Mouse (Mus musculus): ENCODE measurements around the gene Wdr62. TPM values are rescaled to one million over a fixed set of nuclear protein-coding genes. Genes with fewer than 3 reads are reported as not detected.
A peak's percentile ranks its signal among the peaks of the same experiment; 100 is the strongest.
"Not testable (repeated sequence)": the region's sequence is repeated elsewhere in the genome, so short reads cannot be mapped to it uniquely, and the experiment has no call there.

The Wdr62 gene
- polyA plus RNA-seq, 1 experiment from 2014 or later = 10.5 TPM

GRCm38 (mm10) chr7:30251956-30252954, 28.0 kb downstream of the Wdr62 start:
- H3K9me3 ChIP-seq (ENCODE audit: control insufficient read depth, low read length) = no peaks in the 10 kb centered on the region
- no peak overlapping the region for H3K27ac ChIP-seq (ENCODE audit: low read depth)
- ATAC-seq (replicated peaks; ENCODE audit: low FRiP score, low TSS enrichment, low read depth) (no peak; the same call in 1 of the 2 replicates), DNase-seq (ENCODE audit: low spot score) (no peak)
- H3K36me3 ChIP-seq (ENCODE audit: control insufficient read depth, insufficient read depth, low read length) = peaks cover 4% of the 10 kb centered on the region; the same call in 1 of the 2 replicates
- H3K9ac ChIP-seq (ENCODE audit: low read length) = no peak overlapping the region
- no peak overlapping the region for H3K4me3 ChIP-seq (ENCODE audit: low read depth, low read length)
- 75% methylated on average over 12 of the region's 12 CpGs for WGBS
- H3K4me1 ChIP-seq (replicated peaks; ENCODE audit: control insufficient read depth, insufficient read depth, low read length) = no peaks in the 10 kb centered on the region
- no peaks in the 10 kb centered on the region for H3K27me3 ChIP-seq (replicated peaks; ENCODE audit: control insufficient read depth, insufficient read depth, low read length)
- H3K4me2 ChIP-seq (ENCODE audit: low read length) = no peak overlapping the region

GRCm38 (mm10) chr7:30237374-30237773, 42.8 kb downstream of the Wdr62 start:
- H3K4me3 ChIP-seq (ENCODE audit: low read depth, low read length); ATAC-seq (replicated peaks; ENCODE audit: low FRiP score, low TSS enrichment, low read depth): not testable (repeated sequence)

GRCm38 (mm10) chr7:30235625-30236024, 44.6 kb downstream of the Wdr62 start, which contains the start of gene Ovol3:
TSS of gene Ovol3 (minus strand) at chr7:30235725.
- Histone ChIP-seq H3K27ac (ENCODE audit: low read depth) (no peak within 1 kb of the TSS), H3K4me1 (replicated peaks; ENCODE audit: control insufficient read depth, insufficient read depth, low read length) (peaks cover 5% of the 10 kb centered on the region), H3K9me3 (ENCODE audit: control insufficient read depth, low read length) (no peaks in the 10 kb centered on the region), H3K27me3 (replicated peaks; ENCODE audit: control insufficient read depth, insufficient read depth, low read length) (no peaks in the 10 kb centered on the region), H3K4me2 (ENCODE audit: low read length) (no peak within 1 kb of the TSS), H3K9ac (ENCODE audit: low read length) (no peak within 1 kb of the TSS), H3K36me3 (ENCODE audit: control insufficient read depth, insufficient read depth, low read length) (peaks cover 18% of the 10 kb centered on the region; the same call in 1 of the 2 replicates), H3K4me3 (ENCODE audit: low read depth, low read length) (no peak within 1 kb of the TSS)
- ATAC-seq (replicated peaks; ENCODE audit: low FRiP score, low TSS enrichment, low read depth) (no peak), DNase-seq (ENCODE audit: low spot score) (no peak)
- 86% methylated on average over 4 of the region's 4 CpGs for WGBS

More at GRCm38 (mm10) chr7:30237374-30237773, 42.8 kb downstream of the Wdr62 start:
- not testable (repeated sequence) for H3K4me1 ChIP-seq (replicated peaks; ENCODE audit: control insufficient read depth, insufficient read depth, low read length); H3K4me2 ChIP-seq (ENCODE audit: low read length); DNase-seq (ENCODE audit: low spot score); H3K27me3 ChIP-seq (replicated peaks; ENCODE audit: control insufficient read depth, insufficient read depth, low read length); H3K27ac ChIP-seq (ENCODE audit: low read depth); H3K9ac ChIP-seq (ENCODE audit: low read length); H3K9me3 ChIP-seq (ENCODE audit: control insufficient read depth, low read length)
- peaks cover 28% of the 10 kb centered on the region for H3K36me3 ChIP-seq (ENCODE audit: control insufficient read depth, insufficient read depth, low read length)
- 80% methylated on average over 3 of the region's 3 CpGs for WGBS

GRCm38 (mm10) chr7:30235091-30235490, 45.1 kb downstream of the Wdr62 start:
- H3K9ac ChIP-seq (ENCODE audit: low read length) = no peak overlapping the region
- ATAC-seq (replicated peaks; ENCODE audit: low FRiP score, low TSS enrichment, low read depth) = no peak
- no peak overlapping the region for H3K4me3 ChIP-seq (ENCODE audit: low read depth, low read length)
- H3K36me3 ChIP-seq (ENCODE audit: control insufficient read depth, insufficient read depth, low read length) = peaks cover 16% of the 10 kb centered on the region; the same call in 1 of the 2 replicates
- 91% methylated on average over 8 of the region's 8 CpGs for WGBS
- no peak overlapping the region for H3K4me2 ChIP-seq (ENCODE audit: low read length)
- no peaks in the 10 kb centered on the region for H3K9me3 ChIP-seq (ENCODE audit: control insufficient read depth, low read length)
- no peaks in the 10 kb centered on the region for H3K27me3 ChIP-seq (replicated peaks; ENCODE audit: control insufficient read depth, insufficient read depth, low read length)
- peaks cover 6% of the 10 kb centered on the region for H3K4me1 ChIP-seq (replicated peaks; ENCODE audit: control insufficient read depth, insufficient read depth, low read length)
- H3K27ac ChIP-seq (ENCODE audit: low read depth) = no peak overlapping the region
- DNase-seq (ENCODE audit: low spot score) = no peak

- ATAC-seq (replicated peaks; ENCODE audit: low FRiP score, low TSS enrichment, low read depth) = no peak
- no peaks in the 10 kb centered on the region for H3K9me3 ChIP-seq (ENCODE audit: control insufficient read depth, low read length)
- H3K36me3 ChIP-seq (ENCODE audit: control insufficient read depth, insufficient read depth, low read length) = peaks cover 15% of the 10 kb centered on the region; the same call in 1 of the 2 replicates
- no peak overlapping the region for H3K9ac ChIP-seq (ENCODE audit: low read length)
- 95% methylated on average over 15 of the region's 15 CpGs for WGBS
- no peak overlapping the region for H3K27ac ChIP-seq (ENCODE audit: low read depth)
- DNase-seq (ENCODE audit: low spot score) = no peak
- peaks cover 6% of the 10 kb centered on the region for H3K4me1 ChIP-seq (replicated peaks; ENCODE audit: control insufficient read depth, insufficient read depth, low read length)
- no peaks in the 10 kb centered on the region for H3K27me3 ChIP-seq (replicated peaks; ENCODE audit: control insufficient read depth, insufficient read depth, low read length)
- no peak overlapping the region for H3K4me2 ChIP-seq (ENCODE audit: low read length)
- H3K4me3 ChIP-seq (ENCODE audit: low read depth, low read length) = no peak overlapping the region
These were observed 45.9 kb downstream of the Wdr62 start for GRCm38 (mm10) chr7:30234276-30234858.

GRCm38 (mm10) chr7:30233387-30233786, 46.8 kb downstream of the Wdr62 start:
- Histone ChIP-seq H3K4me1 (replicated peaks; ENCODE audit: control insufficient read depth, insufficient read depth, low read length) (peaks cover 6% of the 10 kb centered on the region), H3K27me3 (replicated peaks; ENCODE audit: control insufficient read depth, insufficient read depth, low read length) (no peaks in the 10 kb centered on the region), H3K4me2 (ENCODE audit: low read length) (peak overlapping the region; percentile 82; the same call in 1 of the 2 replicates), H3K27ac (ENCODE audit: low read depth) (no peak overlapping the region), H3K36me3 (ENCODE audit: control insufficient read depth, insufficient read depth, low read length) (peaks cover 21% of the 10 kb centered on the region; the same call in 1 of the 2 replicates), H3K4me3 (ENCODE audit: low read depth, low read length) (no peak overlapping the region), H3K9me3 (ENCODE audit: control insufficient read depth, low read length) (no peaks in the 10 kb centered on the region), H3K9ac (ENCODE audit: low read length) (no peak overlapping the region)
- ATAC-seq (replicated peaks; ENCODE audit: low FRiP score, low TSS enrichment, low read depth) (no peak), DNase-seq (ENCODE audit: low spot score) (no peak)
- 86% methylated on average over 20 of the region's 20 CpGs for WGBS

GRCm38 (mm10) chr7:30232631-30233148, 47.5 kb downstream of the Wdr62 start:
- no peaks in the 10 kb centered on the region for H3K9me3 ChIP-seq (ENCODE audit: control insufficient read depth, low read length)
- peak; percentile 81 for DNase-seq (ENCODE audit: low spot score)
- H3K27me3 ChIP-seq (replicated peaks; ENCODE audit: control insufficient read depth, insufficient read depth, low read length) = no peaks in the 10 kb centered on the region
- H3K27ac ChIP-seq (ENCODE audit: low read depth) = peak overlapping the region; percentile 96
- H3K36me3 ChIP-seq (ENCODE audit: control insufficient read depth, insufficient read depth, low read length) = peaks cover 24% of the 10 kb centered on the region; the same call in 1 of the 2 replicates
- peak overlapping the region; percentile 82 for H3K4me2 ChIP-seq (ENCODE audit: low read length)
- peak overlapping the region; percentile 74 for H3K9ac ChIP-seq (ENCODE audit: low read length)
- peak; percentile 14 for ATAC-seq (replicated peaks; ENCODE audit: low FRiP score, low TSS enrichment, low read depth)
- peak overlapping the region; percentile 77 for H3K4me3 ChIP-seq (ENCODE audit: low read depth, low read length)
- 3% methylated on average over 24 of the region's 24 CpGs for WGBS
- H3K4me1 ChIP-seq (replicated peaks; ENCODE audit: control insufficient read depth, insufficient read depth, low read length) = peaks cover 6% of the 10 kb centered on the region

GRCm38 (mm10) chr7:30231669-30232454, 48.4 kb downstream of the Wdr62 start, which contains the start of the genes Polr2i and Tbcb:
TSS of gene Polr2i (plus strand) at chr7:30231948.
TSS of gene Tbcb (minus strand) at chr7:30232272.
- peak within 1 kb of the TSS; percentile 77 for H3K4me3 ChIP-seq (ENCODE audit: low read depth, low read length)
- peaks cover 32% of the 10 kb centered on the region for H3K36me3 ChIP-seq (ENCODE audit: control insufficient read depth, insufficient read depth, low read length)
- DNase-seq (ENCODE audit: low spot score) (peak; percentile 96), ATAC-seq (replicated peaks; ENCODE audit: low FRiP score, low TSS enrichment, low read depth) (peak; percentile 94)
- no peaks in the 10 kb centered on the region for H3K27me3 ChIP-seq (replicated peaks; ENCODE audit: control insufficient read depth, insufficient read depth, low read length)
- H3K9me3 ChIP-seq (ENCODE audit: control insufficient read depth, low read length) = no peaks in the 10 kb centered on the region
- H3K27ac ChIP-seq (ENCODE audit: low read depth) = peak within 1 kb of the TSS; percentile 96
- under 1% methylated on average over 67 of the region's 67 CpGs for WGBS
- H3K4me1 ChIP-seq (replicated peaks; ENCODE audit: control insufficient read depth, insufficient read depth, low read length) = peaks cover 6% of the 10 kb centered on the region
- peak within 1 kb of the TSS; percentile 82 for H3K4me2 ChIP-seq (ENCODE audit: low read length)
- H3K9ac ChIP-seq (ENCODE audit: low read length) = peak within 1 kb of the TSS; percentile 74

All from intestine, embryonic 14.5 days (tissue).